Mouse (Mus musculus): Measurements from ENCODE around the gene Tmem204. TPM values are rescaled to one million over a fixed set of nuclear protein-coding genes. Genes with fewer than 3 reads are reported as not detected.

Tmem204 gene
- polyA plus RNA-seq (2012; ENCODE audit: low replicate concordance): 0.61 and 0.64 TPM in 2 replicates

DNA sequence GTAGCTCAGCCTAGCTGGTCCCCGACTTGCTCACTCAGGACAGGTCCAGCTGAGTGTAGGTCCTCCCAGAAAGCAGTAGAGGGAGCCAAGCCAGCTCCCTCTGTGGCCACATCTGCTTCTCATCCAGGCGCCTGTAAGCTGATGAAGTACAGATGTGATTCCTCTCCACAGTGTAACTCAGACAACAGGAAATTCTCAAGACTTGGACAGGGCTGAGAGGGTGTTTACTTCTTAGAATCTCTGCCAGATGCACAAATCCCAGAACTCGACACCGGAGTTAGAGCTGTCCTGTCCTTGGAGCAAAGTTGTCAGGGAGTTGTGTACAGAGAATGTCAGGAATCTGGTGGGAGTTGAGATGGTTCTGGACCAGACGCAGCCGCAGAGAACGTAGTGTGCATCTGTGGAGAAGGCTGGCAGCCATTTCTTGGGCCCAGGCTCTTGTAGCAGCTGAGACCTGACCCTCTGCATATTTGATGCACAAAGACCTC is at the start of gene Tmem204:
Tmem204 (minus strand) TSS at position 148 of the 488 bp plus-strand sequence.

DNA sequence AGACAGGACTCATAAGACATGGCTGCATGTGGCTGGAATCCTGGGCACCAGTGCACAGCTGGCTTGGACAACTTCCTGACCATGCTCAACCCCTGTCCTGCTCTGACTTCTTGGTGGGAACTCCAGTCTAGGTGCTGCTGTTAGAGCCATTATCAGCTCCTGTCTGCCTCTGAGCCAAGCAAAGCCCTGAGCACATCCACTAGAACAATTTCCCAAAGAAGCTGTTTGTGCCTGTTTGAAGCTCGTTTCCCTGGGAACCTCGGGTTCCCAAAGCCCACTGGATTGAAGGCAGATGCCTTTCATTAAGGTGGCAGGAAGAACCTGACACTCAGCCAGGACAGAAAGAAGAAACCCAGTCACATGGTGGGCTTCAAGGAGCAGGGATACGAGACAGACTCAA is 37.0 kb upstream of the Tmem204 start, which contains the start of gene Ptx4:
Ptx4 (plus strand) TSS at position 355 of the 400 bp plus-strand sequence.

DNA sequence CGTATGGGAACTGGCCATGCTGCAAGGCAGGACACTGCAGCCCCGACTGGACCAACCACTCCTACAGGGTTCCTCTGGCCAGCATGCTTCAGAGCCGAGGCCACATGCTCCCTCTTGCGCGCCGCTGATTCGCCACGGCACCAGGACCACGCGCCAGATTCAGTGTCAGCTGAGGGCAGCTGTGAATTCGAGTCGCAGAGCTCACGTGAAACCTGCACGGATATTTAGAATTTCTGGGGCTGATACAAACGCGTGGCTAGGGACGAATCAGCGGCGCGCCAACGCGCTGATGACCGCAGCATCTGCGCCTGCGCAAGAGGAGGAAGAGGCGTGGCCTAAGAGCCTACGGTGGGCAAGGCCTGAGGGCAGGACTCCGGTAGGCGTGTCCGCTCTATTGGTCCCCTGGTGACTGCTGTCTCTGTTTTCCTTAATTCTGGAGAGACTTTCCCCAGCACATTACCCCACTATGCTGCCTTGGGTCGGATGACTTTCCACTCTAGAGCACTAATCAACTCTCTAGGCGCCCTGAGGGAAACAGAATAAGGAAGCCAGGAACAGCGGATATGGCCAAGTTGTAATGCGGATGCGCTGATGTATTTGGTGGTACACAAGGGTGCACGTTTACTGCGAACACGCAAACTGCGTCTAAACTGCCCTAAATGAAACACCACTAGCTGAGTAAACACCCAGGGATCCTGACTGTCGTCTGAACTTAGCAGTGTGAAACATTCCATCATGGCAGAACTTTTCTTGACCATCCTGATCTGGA is 32.5 kb upstream of the Tmem204 start, which contains the start of gene Telo2:
Telo2 (minus strand) TSS at position 304 of the 769 bp plus-strand sequence.

DNA sequence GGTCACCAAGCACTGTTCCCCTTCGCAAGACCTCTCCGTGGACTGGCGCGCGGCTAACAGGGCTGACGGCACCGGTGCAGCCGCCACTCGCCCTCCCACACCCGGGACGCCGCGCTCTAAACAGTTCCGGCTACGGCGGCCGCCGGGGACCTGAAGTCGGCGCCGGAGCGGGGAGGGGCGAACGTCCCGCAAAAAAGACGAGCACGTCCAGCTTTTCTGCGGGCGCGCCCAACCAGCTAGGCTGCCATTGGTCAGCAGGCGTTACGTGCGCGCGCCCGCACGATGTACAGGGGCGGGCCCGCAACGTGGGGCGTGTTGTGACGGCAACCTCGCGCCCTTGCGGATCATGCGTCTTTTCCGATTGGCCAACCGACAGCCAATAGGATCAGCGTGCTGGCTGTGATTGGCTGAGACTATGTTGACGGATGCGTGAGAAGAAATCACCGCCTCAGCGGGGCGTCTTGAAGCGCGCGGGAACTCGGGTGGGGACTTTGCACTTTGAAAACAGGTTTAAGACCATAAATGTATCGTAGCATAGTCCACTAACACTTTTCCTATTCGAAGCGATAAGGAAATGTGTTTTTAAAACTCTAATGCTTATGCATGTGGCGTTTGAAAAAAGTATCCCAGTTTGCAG is 67.6 kb downstream of the Tmem204 start, which contains the start of the genes Cramp1l and Ift140:
Cramp1l (minus strand) TSS at position 134 of the 637 bp plus-strand sequence.
Ift140 (plus strand) TSS at position 431 of the 637 bp plus-strand sequence.

Other genes starting within 250 kb of the Tmem204 start
- 39.1 and 51.7 TPM in 2 replicates for gene Hagh, start 243.4 kb downstream of the Tmem204 start, polyA plus RNA-seq (2012; ENCODE audit: low replicate concordance)
- gene Fahd1, start 233.2 kb downstream of the Tmem204 start, polyA plus RNA-seq (2012; ENCODE audit: low replicate concordance): 6.2 and 6.5 TPM in 2 replicates
- gene Igfals, start 217.6 kb downstream of the Tmem204 start, polyA plus RNA-seq (2012; ENCODE audit: low replicate concordance): 0.14 TPM in 1 of 2 replicates, not detected in the other
- gene Nubp2, start 197.2 kb downstream of the Tmem204 start, polyA plus RNA-seq (2012; ENCODE audit: low replicate concordance): 10.5 and 114 TPM in 2 replicates
- gene Spsb3, start 196.9 kb downstream of the Tmem204 start, polyA plus RNA-seq (2012; ENCODE audit: low replicate concordance): 21.6 and 45.5 TPM in 2 replicates
- gene Eme2, start 188.5 kb downstream of the Tmem204 start, polyA plus RNA-seq (2012; ENCODE audit: low replicate concordance): 31.8 and 37.9 TPM in 2 replicates
- gene Mrps34, start 188.5 kb downstream of the Tmem204 start, polyA plus RNA-seq (2012; ENCODE audit: low replicate concordance): 81.1 and 115 TPM in 2 replicates
- 16.0 and 19.6 TPM in 2 replicates for gene Nme3, start 187.1 kb downstream of the Tmem204 start, polyA plus RNA-seq (2012; ENCODE audit: low replicate concordance)
- 38.3 and 49.4 TPM in 2 replicates for gene Mapk8ip3, start 146.6 kb downstream of the Tmem204 start, polyA plus RNA-seq (2012; ENCODE audit: low replicate concordance)
- 9.1 and 11.1 TPM in 2 replicates for gene Jpt2, start 122.9 kb downstream of the Tmem204 start, polyA plus RNA-seq (2012; ENCODE audit: low replicate concordance)
- 21.8 and 31.3 TPM in 2 replicates for gene Cramp1l, start 67.8 kb downstream of the Tmem204 start, polyA plus RNA-seq (2012; ENCODE audit: low replicate concordance)
- gene Ift140, start 67.5 kb downstream of the Tmem204 start, polyA plus RNA-seq (2012; ENCODE audit: low replicate concordance): 6.6 and 11.9 TPM in 2 replicates
- 18.2 and 46.2 TPM in 2 replicates for gene Telo2, start 32.4 kb upstream of the Tmem204 start, polyA plus RNA-seq (2012; ENCODE audit: low replicate concordance)
- gene Ptx4, start 37.2 kb upstream of the Tmem204 start, polyA plus RNA-seq (2012; ENCODE audit: low replicate concordance): not detected in 2 replicates
- gene Clcn7, start 49.8 kb upstream of the Tmem204 start, polyA plus RNA-seq (2012; ENCODE audit: low replicate concordance): 27.7 and 32.4 TPM in 2 replicates
- gene Ccdc154, start 78.9 kb upstream of the Tmem204 start, polyA plus RNA-seq (2012; ENCODE audit: low replicate concordance): not detected in 2 replicates
- gene Gm38655, start 91.9 kb upstream of the Tmem204 start, polyA plus RNA-seq (2012; ENCODE audit: low replicate concordance): not detected in 2 replicates
- 43.9 and 71.2 TPM in 2 replicates for gene BC003965, start 101.0 kb upstream of the Tmem204 start, polyA plus RNA-seq (2012; ENCODE audit: low replicate concordance)
- 54.2 and 108 TPM in 2 replicates for gene Unkl, start 104.8 kb upstream of the Tmem204 start, polyA plus RNA-seq (2012; ENCODE audit: low replicate concordance)
- gene Gnptg, start 156.5 kb upstream of the Tmem204 start, polyA plus RNA-seq (2012; ENCODE audit: low replicate concordance): 3.7 and 11.8 TPM in 2 replicates
- gene Tsr3, start 156.6 kb upstream of the Tmem204 start, polyA plus RNA-seq (2012; ENCODE audit: low replicate concordance): 10.5 and 15.0 TPM in 2 replicates
- gene Baiap3, start 172.8 kb upstream of the Tmem204 start, polyA plus RNA-seq (2012; ENCODE audit: low replicate concordance): 0.28 and 0.75 TPM in 2 replicates
- 152 and 183 TPM in 2 replicates for gene Ube2i, start 191.0 kb upstream of the Tmem204 start, polyA plus RNA-seq (2012; ENCODE audit: low replicate concordance)
- 0.39 TPM in 1 of 2 replicates, not detected in the other for gene Prss34, start 214.8 kb upstream of the Tmem204 start, polyA plus RNA-seq (2012; ENCODE audit: low replicate concordance)
- not detected in 2 replicates for gene Prss28, start 225.1 kb upstream of the Tmem204 start, polyA plus RNA-seq (2012; ENCODE audit: low replicate concordance)
- 0.60 and 0.61 TPM in 2 replicates for gene Prss29, start 235.1 kb upstream of the Tmem204 start, polyA plus RNA-seq (2012; ENCODE audit: low replicate concordance)

Measured in leukemia stem cell, adult 10-12 weeks (primary cell).